Mouse (Mus musculus): ENCODE measurements around the gene Gldc. TPM values are rescaled to one million over a fixed set of nuclear protein-coding genes. Genes with fewer than 3 reads are reported as not detected.

Gldc gene
- polyA plus RNA-seq, 1 experiment = not detected

GRCm38 (mm10) chr19:30164228-30164627, 11.0 kb downstream of the Gldc start:
- TF ChIP-seq GATA1 (IDR thresholded peaks at IDR 0.05; ENCODE audit: low read length) = no peak

DNA sequence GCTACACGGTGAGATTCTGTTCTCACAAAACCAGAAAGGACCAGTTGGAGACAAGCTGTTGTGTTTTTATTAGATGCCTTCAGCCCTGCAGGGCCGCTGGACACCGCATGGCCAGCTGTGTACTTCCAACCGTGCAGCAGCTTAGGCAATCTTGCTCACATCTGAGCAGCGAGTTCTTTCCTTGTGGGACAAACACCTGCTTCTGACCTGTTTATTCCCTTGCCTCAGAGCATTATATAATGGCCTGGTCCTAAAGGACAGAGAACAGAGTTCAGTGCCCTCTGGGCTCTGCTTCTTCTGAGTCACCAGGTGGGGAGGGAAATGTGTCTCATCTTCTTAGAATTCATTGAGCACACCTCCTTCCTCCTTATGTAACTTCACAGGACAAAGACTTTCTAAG, 12.4 kb downstream of the Gldc start:
- TF ChIP-seq GATA1 (IDR thresholded peaks at IDR 0.05; ENCODE audit: low read length) = no peak

GRCm38 (mm10) chr19:30160021-30160420, 15.2 kb downstream of the Gldc start:
- TF ChIP-seq GATA1 (IDR thresholded peaks at IDR 0.05; ENCODE audit: low read length) = no peak

DNA sequence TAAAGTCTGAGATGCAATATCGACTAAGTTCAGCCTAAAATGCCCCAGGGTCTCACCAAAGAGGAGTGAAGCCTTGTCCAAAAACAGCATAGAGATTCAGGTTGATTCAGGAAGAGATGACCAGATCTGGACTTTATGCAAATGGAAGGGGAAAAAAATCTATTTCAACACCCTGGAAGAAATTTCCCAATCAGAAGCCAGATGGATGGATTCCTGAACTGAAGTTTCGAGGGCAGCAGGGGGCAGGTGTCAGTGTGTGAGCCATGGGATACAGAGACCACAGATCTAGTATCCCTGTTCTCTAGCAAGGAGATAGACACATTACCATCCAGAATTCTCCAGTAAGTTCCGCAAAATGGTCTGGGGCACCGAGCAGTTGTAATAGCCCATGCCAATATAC, 17.0 kb downstream of the Gldc start:
- no peak for TF ChIP-seq GATA1 (IDR thresholded peaks at IDR 0.05; ENCODE audit: low read length)

GRCm38 (mm10) chr19:30157031-30157687, 18.1 kb downstream of the Gldc start:
- no peak for TF ChIP-seq GATA1 (IDR thresholded peaks at IDR 0.05; ENCODE audit: low read length)

- no peak for TF ChIP-seq GATA1 (IDR thresholded peaks at IDR 0.05; ENCODE audit: low read length)
Measured at GRCm38 (mm10) chr19:30153729-30154128, 21.5 kb downstream of the Gldc start.

- no peak for TF ChIP-seq GATA1 (IDR thresholded peaks at IDR 0.05; ENCODE audit: low read length)
Measured at GRCm38 (mm10) chr19:30151290-30151689, 23.9 kb downstream of the Gldc start.

DNA sequence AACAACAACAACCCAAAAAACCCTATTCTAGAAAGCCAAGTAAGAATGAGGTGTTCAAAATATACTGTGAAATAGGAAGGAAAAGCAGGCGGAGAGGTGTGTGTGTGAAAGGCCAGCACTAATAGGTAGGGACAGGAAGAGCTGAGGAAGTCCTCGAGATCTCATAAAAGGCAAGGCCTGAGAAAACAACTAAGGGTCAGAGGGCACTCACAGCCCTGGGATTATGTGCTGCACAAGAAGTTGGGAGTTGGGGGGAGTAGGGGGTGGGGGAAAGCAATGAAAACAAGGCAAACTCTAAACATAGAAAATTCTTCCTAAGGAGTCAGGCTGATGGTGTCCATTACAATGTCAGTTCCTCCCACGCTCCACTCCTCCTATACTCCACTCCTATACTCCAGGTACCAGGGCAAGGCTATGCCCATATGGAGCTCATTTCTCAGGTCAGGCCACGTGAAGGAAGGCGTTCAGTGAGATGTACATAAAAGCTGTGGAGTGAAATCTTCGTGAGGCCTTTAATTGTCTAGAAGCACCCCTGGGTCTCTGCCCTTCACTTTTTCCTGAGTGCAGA, 25.9 kb downstream of the Gldc start:
- no peak for TF ChIP-seq GATA1 (IDR thresholded peaks at IDR 0.05; ENCODE audit: low read length)

- TF ChIP-seq GATA1 (IDR thresholded peaks at IDR 0.05; ENCODE audit: low read length) = no peak
Measured at GRCm38 (mm10) chr19:30147306-30147705, 27.9 kb downstream of the Gldc start.

- TF ChIP-seq GATA1 (IDR thresholded peaks at IDR 0.05; ENCODE audit: low read length) = no peak
Measured at GRCm38 (mm10) chr19:30146761-30147160, 28.5 kb downstream of the Gldc start.

DNA sequence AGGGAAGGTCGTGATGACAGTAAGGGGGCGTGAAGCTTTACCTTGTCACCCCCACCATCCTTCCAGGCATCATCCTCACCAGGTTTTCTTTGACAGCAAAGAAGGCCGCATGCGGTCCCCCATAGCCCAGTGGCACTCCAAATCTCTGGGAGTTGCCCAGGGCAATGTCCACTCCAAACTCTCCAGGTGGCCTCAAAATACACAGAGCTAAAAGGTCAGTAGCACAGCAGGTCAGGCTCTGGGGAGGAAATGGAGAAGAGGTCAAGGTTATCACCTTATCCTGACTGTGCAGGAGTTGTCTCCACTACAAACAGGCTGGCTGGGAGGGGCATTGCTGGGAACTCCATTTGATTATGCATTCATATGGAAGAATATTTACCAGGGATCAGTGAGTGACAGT, 30.1 kb downstream of the Gldc start:
- TF ChIP-seq GATA1 (IDR thresholded peaks at IDR 0.05; ENCODE audit: low read length) = no peak

DNA sequence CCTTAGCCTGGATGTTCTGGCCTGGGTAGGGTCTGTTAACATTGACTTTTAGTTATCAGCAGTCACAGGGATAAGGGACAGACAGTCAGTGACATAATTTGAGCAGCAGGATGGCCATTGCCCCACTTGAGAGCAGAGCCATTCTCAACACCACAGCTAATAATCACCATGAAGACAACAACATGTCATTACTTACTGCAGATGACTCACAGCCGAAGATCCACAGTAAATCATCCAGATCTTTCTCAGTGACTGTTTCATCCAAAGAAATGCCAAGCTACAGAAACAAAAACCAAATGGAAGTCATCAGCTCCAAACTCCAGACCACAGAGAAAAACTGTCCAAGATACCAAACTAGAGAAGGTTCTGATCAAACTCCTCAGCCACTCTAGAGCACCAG, 38.9 kb downstream of the Gldc start:
- no peak for TF ChIP-seq GATA1 (IDR thresholded peaks at IDR 0.05; ENCODE audit: low read length)

- no peak for TF ChIP-seq GATA1 (IDR thresholded peaks at IDR 0.05; ENCODE audit: low read length)
Measured at GRCm38 (mm10) chr19:30128177-30128576, 47.1 kb downstream of the Gldc start.

DNA sequence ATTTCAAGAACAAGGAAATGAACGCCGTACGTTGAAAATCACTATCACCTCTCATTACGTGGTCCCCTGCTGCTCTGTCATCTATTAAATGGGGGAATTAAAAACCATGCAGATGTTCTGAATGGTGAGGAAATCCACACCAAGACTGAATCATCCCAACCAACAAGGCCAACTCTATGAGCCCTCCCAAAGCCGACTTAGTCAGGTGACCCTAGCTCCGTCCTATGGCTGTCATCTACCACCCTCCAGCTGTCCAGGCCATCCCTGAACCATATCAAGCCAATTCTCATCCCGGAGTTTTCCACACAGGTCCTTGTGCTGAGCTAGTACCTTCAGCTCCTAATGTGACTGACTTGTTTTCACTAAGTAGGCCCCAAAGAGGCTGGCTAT, 49.6 kb downstream of the Gldc start:
- TF ChIP-seq GATA1 (IDR thresholded peaks at IDR 0.05; ENCODE audit: low read length) = no peak

DNA sequence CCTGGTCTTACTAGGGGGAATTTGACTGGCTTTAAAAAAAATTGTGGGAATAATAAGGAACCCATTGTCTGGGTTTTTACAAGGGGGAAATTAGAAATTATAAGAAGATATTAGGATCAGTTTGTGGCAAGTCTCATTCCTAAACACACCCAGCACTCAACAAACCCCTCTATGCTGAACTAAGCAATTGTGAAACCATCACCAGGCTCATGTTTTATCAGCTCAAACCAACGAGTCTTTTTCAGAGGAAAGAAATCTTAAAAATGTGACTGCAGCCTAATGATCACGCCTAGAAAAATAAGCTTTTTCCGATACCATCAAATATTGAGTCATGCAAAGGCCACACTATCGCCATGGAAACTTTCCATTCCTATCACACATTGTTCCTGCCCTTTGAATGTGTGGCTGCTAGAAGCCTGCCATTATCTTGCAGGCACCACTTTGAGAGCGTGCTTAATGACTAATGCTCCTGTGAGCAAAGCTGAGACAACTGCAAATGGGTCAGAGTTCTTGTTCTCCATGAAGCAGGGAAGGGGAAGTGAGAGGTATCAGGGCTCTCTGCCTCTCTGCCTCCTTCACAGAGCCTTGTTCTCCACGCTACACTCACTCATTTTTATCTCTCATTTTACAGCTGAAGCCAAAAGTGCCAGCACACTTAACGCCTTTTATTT, 50.1 kb downstream of the Gldc start:
- TF ChIP-seq GATA1 (IDR thresholded peaks at IDR 0.05; ENCODE audit: low read length) = no peak

DNA sequence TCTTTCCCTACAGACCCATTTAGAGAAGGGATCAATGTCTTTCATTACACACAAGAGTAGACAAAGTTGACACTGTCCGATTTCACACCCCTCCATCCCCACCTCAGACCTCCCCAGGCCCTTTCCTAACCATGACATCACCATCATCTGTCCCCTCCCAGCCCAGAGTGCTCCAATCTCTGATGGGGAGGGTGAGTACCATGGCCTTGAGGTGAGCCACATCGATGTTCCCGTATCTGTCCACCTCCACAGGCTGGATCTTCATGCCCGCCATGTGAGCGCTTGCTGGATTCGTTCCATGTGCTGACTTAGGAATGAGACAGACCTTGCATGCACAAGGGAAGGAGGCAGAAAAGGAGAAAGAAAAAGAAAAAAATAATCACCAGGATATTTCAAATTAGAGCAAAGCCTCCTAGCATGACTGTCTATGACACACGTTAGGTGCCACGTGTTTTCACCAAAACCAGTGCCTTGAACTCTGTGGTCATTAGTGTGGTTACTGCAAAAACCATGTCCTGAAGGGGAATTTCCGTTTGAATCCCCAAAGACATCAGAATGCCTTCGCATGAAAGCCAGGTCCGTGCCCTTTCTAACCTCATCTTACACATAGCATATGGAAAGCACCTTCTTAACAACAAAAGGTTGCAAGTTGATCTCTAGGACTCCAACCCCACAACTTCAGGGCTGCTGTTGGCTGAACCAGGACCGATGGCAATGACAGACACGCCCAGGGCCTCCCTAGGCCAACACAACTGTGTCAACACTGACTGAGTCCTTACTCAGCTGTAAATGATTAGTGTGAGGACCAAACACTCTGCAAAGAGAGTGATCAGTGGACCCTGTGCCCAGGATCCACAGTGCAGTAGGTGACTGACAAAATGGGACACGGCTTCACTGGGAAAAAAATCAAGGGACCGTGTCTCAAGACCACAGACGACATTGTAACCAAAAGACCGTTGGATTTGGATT, 56.6 kb downstream of the Gldc start:
- no peak for TF ChIP-seq GATA1 (IDR thresholded peaks at IDR 0.05; ENCODE audit: low read length)

Data from G1E-ER4 (cell line).